8 mouse cellular contexts compared by ENCODE assay signal in the genomic region with DNA sequence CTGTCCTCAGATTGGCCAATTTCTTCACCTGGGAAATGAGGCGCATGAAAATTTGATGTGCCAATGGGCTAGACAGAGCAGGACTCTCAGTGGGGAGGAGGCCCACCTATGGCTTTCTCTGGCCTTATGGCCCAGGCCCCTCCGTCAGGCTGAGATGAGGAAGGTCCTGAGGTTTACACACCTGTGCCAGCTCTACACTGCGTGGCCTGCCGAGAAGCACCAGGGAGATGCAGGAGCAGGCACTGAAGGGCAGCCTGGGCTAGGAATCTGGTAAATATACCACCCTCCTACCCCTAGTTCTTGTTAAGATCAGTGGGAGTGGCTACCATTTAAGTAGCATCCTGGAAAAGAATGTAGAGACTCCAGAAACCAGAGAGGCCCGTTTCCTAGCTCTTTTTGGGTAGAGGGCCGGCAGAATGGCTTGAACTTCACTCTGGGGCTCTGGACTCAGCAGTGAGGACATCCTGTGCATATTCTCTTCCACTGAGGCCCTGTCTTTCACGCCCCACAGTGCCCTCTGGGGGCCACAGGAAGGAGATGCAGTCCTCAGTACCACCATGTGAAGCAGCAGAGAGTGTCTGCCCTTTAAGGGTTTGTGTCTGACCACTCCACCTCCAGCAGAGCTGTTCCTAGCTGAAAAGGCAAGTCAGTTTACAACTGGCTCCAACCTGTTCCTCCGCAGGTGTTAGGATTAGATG. TPM values are rescaled to one million over a fixed set of nuclear protein-coding genes. Genes with fewer than 3 reads are reported as not detected.
DNase-seq lines count a peak whose midpoint lies in the region; ATAC-seq and TF ChIP-seq lines count a peak whose summit lies in the region.

No protein-coding gene starts in this region.

- H3K4me3 ChIP-seq in kidney, adult 2 months (ENCODE audit: insufficient read depth, low read depth, low read length): no peak overlapping the region
- H3K4me3 ChIP-seq in limb, embryonic 11.5 days (ENCODE audit: low read depth, low read length): no peak overlapping the region
- no peak overlapping the region for H3K4me3 ChIP-seq in midbrain, embryonic 16.5 days (ENCODE audit: low read depth, low read length)
- H3K4me3 ChIP-seq in spleen, adult 2 months (ENCODE audit: extremely low read depth, insufficient read depth, insufficient read length): no peak overlapping the region

- H3K36me3 ChIP-seq in kidney, adult 2 months (ENCODE audit: control insufficient read depth, insufficient read depth, low read length): no peaks in the 10 kb centered on the region
- H3K36me3 ChIP-seq in limb, embryonic 11.5 days (ENCODE audit: control insufficient read depth, insufficient read depth, low read length): peaks cover 6% of the 10 kb centered on the region
- peaks cover 17% of the 10 kb centered on the region for H3K36me3 ChIP-seq in midbrain, embryonic 16.5 days (ENCODE audit: control insufficient read depth, insufficient read depth, low read length)
- H3K36me3 ChIP-seq in spleen, adult 2 months (ENCODE audit: control insufficient read depth, insufficient read depth, low read length): peaks cover 20% of the 10 kb centered on the region

- no peak overlapping the region for H3K4me2 ChIP-seq in limb, embryonic 11.5 days (ENCODE audit: low read depth, severe bottlenecking)
- H3K4me2 ChIP-seq in midbrain, embryonic 16.5 days (ENCODE audit: low read length): no peak overlapping the region

- H3K9me3 ChIP-seq in limb, embryonic 11.5 days (ENCODE audit: control insufficient read depth, low read length): no peaks in the 10 kb centered on the region
- no peaks in the 10 kb centered on the region for H3K9me3 ChIP-seq in midbrain, embryonic 16.5 days (replicated peaks; ENCODE audit: control insufficient read depth, low read length, poor library complexity, severe bottlenecking)

- ATAC-seq in limb, embryonic 11.5 days (ENCODE audit: insufficient number of reproducible peaks, low FRiP score, low TSS enrichment, low read depth): 0 out of 2 replicates have a peak, but pooled peaks have one; percentile 48
- peak; percentile 85 for ATAC-seq in midbrain, embryonic 16.5 days

- no peaks in the 10 kb centered on the region for H3K27me3 ChIP-seq in kidney, adult 2 months (replicated peaks; ENCODE audit: control insufficient read depth, insufficient read depth, low read length)
- H3K27me3 ChIP-seq in limb, embryonic 11.5 days (ENCODE audit: control insufficient read depth, insufficient read depth, low read length): no peaks in the 10 kb centered on the region
- H3K27me3 ChIP-seq in midbrain, embryonic 16.5 days (ENCODE audit: control insufficient read depth, insufficient read depth, low read depth, low read length): no peaks in the 10 kb centered on the region
- no peaks in the 10 kb centered on the region for H3K27me3 ChIP-seq in spleen, adult 2 months (ENCODE audit: control insufficient read depth, insufficient read depth, low read length)

- peaks cover 3% of the 10 kb centered on the region; the same call in 1 of the 2 replicates for H3K4me1 ChIP-seq in kidney, adult 2 months (ENCODE audit: control insufficient read depth, insufficient read depth, low read length)
- H3K4me1 ChIP-seq in limb, embryonic 11.5 days (ENCODE audit: control insufficient read depth, insufficient read depth, low read length): no peaks in the 10 kb centered on the region
- H3K4me1 ChIP-seq in midbrain, embryonic 16.5 days (ENCODE audit: control insufficient read depth, insufficient read depth, low read length): no peaks in the 10 kb centered on the region
- no peaks in the 10 kb centered on the region for H3K4me1 ChIP-seq in spleen, adult 2 months (ENCODE audit: control insufficient read depth, insufficient read depth, insufficient read length)

- WGBS in kidney, adult 2 months: 62% methylated on average over 8 of the region's 8 CpGs
- 66% methylated on average over 8 of the region's 8 CpGs for WGBS in limb, embryonic 11.5 days
- WGBS in midbrain, embryonic 16.5 days: 51% methylated on average over 8 of the region's 8 CpGs
- WGBS in spleen, adult 2 months: 65% methylated on average over 8 of the region's 8 CpGs

- TF ChIP-seq CTCF in kidney, adult 2 months (conservative IDR thresholded peaks at IDR 0.05; ENCODE audit: insufficient read depth, insufficient read length, low read depth, low read length): peak; percentile 96
- TF ChIP-seq CTCF in spleen, adult 2 months (IDR thresholded peaks at IDR 0.05; ENCODE audit: extremely low read depth, insufficient read depth, insufficient read length, insufficient replicate concordance): peak; percentile 86; the same call in 1 of the 2 replicates

- no peak overlapping the region for H3K9ac ChIP-seq in limb, embryonic 11.5 days (ENCODE audit: low read length)
- no peak overlapping the region for H3K9ac ChIP-seq in midbrain, embryonic 16.5 days (ENCODE audit: low read depth, low read length)

- no peak overlapping the region for H3K27ac ChIP-seq in kidney, adult 2 months (ENCODE audit: insufficient read depth, low read depth, low read length)
- no peak overlapping the region for H3K27ac ChIP-seq in limb, embryonic 11.5 days (replicated peaks; ENCODE audit: low read depth, low read length)
- no peak overlapping the region for H3K27ac ChIP-seq in midbrain, embryonic 16.5 days (ENCODE audit: low read length)
- no peak overlapping the region for H3K27ac ChIP-seq in spleen, adult 2 months (ENCODE audit: insufficient read depth, low read length)

- TF ChIP-seq POLR2A in kidney, adult 2 months (IDR thresholded peaks at IDR 0.05; ENCODE audit: low read depth, low read length): no peak
- no peak for TF ChIP-seq POLR2A in spleen, adult 2 months (IDR thresholded peaks at IDR 0.05; ENCODE audit: low read depth, low read length)

- peak; percentile 92 for DNase-seq in 3T3-L1 (ENCODE audit: low read depth, low spot score)
- DNase-seq in adrenal gland, adult 8-10 months: peak; percentile 43
- DNase-seq in embryo, embryonic 9.5 days (ENCODE audit: extremely low spot score): peak; percentile 70
- peak; percentile 75 to 84 for DNase-seq in heart, adult 18-20 months
- peak; percentile 78 for DNase-seq in kidney, adult 2 months
- peak; percentile 79 for DNase-seq in limb, embryonic 11.5 days (ENCODE audit: low spot score)
- peak; percentile 47 to 69 for DNase-seq in spleen, adult 2 months (ENCODE audit: low read depth in 1 of 2, low spot score in 2 of 2)

RNA-seq across cellular contexts. Expression of a gene that starts 42.3 kb away (rescaled TPM):
- 10 to 100 TPM; 33.8 to 61.8 (median 48.4) TPM for total RNA-seq in adrenal gland, adult 8-10 months (2022)
- total RNA-seq in heart, adult 18-20 months (2021): 10 to 100 TPM; 15.5 to 17.7 TPM
- 23.8 and 29.6 TPM in 2 replicates for polyA plus RNA-seq in kidney, adult 2 months (2012; rRNA removed)
- polyA plus RNA-seq in limb, embryonic 11.5 days (2014; fragmentation: Nextera tagmentation; extraction: Ambion mirVana): 29.4 and 31.1 TPM in 2 replicates
- 20.0 and 20.2 TPM in 2 replicates for polyA plus RNA-seq in midbrain, embryonic 16.5 days (2015; fragmentation: Nextera tagmentation; extraction: Ambion mirVana)
- 35.5 and 40.9 TPM in 2 replicates for polyA plus RNA-seq in spleen, adult 2 months (2012; rRNA removed)
